Mouse (Mus musculus) liver, embryonic 14.5 days (tissue): ENCODE measurements around the gene Cyp1b1. TPM values are rescaled to one million over a fixed set of nuclear protein-coding genes. Genes with fewer than 3 reads are reported as not detected.

Source experiments
- ATAC-seq: fragments of 200-750 bp; cut with Nextera tagmentation; 2 replicates; pipeline ENCODE4 v1.8.0; 2017; ENCODE audit warnings: moderate number of reproducible peaks, mild to moderate bottlenecking, moderate library complexity; ENCODE audit not compliant: insufficient read depth
- DNase-seq, 3 experiments: peaks; one replicate each; pipeline ENCODE4 v3.0.0-alpha.2; 2012 to 2013; ENCODE audit warnings: low read depth in 3 of 3, low spot score in 3 of 3
- H3K27ac ChIP-seq: fragments of 300-500 bp; sonication (generic); 2 replicates; pipeline ENCODE4 v1.5.1; 2014; ENCODE audit warnings: moderate library complexity, mild to moderate bottlenecking, control low read depth, inconsistent platforms
- H3K27me3 ChIP-seq: fragments of 300-500 bp; sonication (generic); 2 replicates; pipeline ENCODE4 v1.6.1; 2014; ENCODE audit warnings: mild to moderate bottlenecking, low read length, moderate library complexity; ENCODE audit not compliant: control insufficient read depth, insufficient read depth
- H3K36me3 ChIP-seq: fragments of 300-500 bp; sonication (generic); replicated peaks from 2 replicates; pipeline ENCODE4 v1.6.1; 2014; ENCODE audit warnings: low read depth; ENCODE audit not compliant: control insufficient read depth, insufficient read depth
- H3K4me1 ChIP-seq, 2 experiments: fragments of 200-500 bp in 1 of 2; fragments of 300-500 bp in 1 of 2; sonication (generic) in 1 of 2; replicated peaks; 2 replicates each; pipeline ENCODE4 v1.6.1; 2012 to 2014; ENCODE audit warnings: antibody characterized with exemption in 1 of 2, inconsistent platforms in 1 of 2, low read length in 1 of 2; ENCODE audit not compliant: control insufficient read depth in 2 of 2, insufficient read depth in 2 of 2
- H3K4me2 ChIP-seq: fragments of 300-500 bp; sonication (generic); 2 replicates; pipeline ENCODE4 v1.6.1; 2014; ENCODE audit warnings: low read depth, mild to moderate bottlenecking, control low read depth, moderate library complexity
- H3K4me3 ChIP-seq, 2 experiments: fragments of 200-500 bp in 1 of 2; fragments of 300-500 bp in 1 of 2; sonication (generic) in 1 of 2; 2 replicates each; pipeline ENCODE4 v1.5.1; 2012 to 2014; ENCODE audit warnings: low read depth in 2 of 2, low read length in 2 of 2, mild to moderate bottlenecking in 2 of 2, control low read depth in 1 of 2, inconsistent platforms in 1 of 2, moderate library complexity in 1 of 2; ENCODE audit not compliant: insufficient read depth in 1 of 2
- H3K9ac ChIP-seq: fragments of 300-500 bp; sonication (generic); replicated peaks from 2 replicates; pipeline ENCODE4 v1.6.1; 2014; ENCODE audit warnings: mild to moderate bottlenecking, control low read depth, moderate library complexity
- H3K9me3 ChIP-seq: fragments of 300-500 bp; sonication (generic); 2 replicates; pipeline ENCODE4 v1.6.1; 2016; ENCODE audit warnings: low read length, mixed read lengths; ENCODE audit not compliant: control insufficient read depth
- CTCF ChIP-seq: IDR thresholded peaks from 2 replicates; pipeline ENCODE4 v1.5.1; 2016; ENCODE audit warnings: antibody characterized with exemption, low read depth, control low read depth
- EP300 ChIP-seq: IDR thresholded peaks from 2 replicates; pipeline ENCODE4 v1.6.1; 2016; ENCODE audit warnings: antibody characterized with exemption, low read depth
- WGBS: fragments of 180-500 bp; shearing (Covaris S2); extraction: QIAGEN DNeasy Blood & Tissue Kit; methylation state at CpG from one replicate; pipeline ENCODE4 v1.1.7; 2014; ENCODE audit not compliant: insufficient replicate concordance; 5-methylcytosine and 5-hydroxymethylcytosine counted together
- polyA plus RNA-seq, 2 experiments: library from polyadenylated mRNA; depleted of rRNA in 1 of 2; stranded (reverse) in 1 of 2; unstranded in 1 of 2; fragments of >200 nt; fragmentation: Nextera tagmentation in 1 of 2; extraction: Ambion mirVana in 1 of 2; gene quantifications; 2 replicates each; pipeline versions ENCODE4 v1.2.1 to v1.2.3; 2012 to 2014

Cyp1b1 gene
- polyA plus RNA-seq, 2 experiments: 0.13 TPM

DNA sequence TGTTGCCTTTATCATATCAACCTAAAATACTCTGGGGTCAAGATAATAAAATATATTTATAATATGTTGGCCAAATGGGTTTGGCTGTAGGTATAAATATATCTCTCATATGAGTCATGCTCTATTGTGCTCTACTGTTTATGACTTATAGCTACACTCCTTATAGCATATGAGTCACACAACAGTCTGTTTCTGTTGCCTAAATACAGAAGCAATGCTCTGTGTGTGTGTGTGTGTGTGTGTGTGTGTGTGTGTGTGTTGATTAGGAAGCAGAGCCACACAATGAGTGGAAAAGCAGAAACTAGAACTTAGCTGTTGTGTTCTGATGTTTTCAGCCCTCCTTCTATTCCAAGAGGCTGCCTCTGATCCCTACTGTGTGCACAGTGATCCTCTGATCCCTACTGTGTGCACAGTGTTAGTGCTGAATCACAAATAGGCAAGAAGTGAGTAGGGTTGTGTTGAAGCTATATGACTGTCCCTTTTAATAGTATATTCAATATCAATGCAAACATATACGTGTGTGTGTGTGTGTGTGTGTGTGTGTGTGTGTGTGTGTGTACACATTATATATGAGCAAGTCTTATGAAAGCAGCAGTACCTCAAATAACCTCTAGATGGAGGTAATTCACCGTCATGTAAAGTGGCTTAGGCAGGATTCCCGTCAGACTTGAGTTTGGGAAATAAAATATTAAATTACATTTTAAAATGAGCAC, 51.3 kb downstream of the Cyp1b1 start:
- peak; percentile 17 to 30 (median 24) for DNase-seq
- H3K36me3 ChIP-seq: no peaks in the 10 kb centered on the region
- TF ChIP-seq CTCF (peak; percentile 54; the same call in 1 of the 2 replicates), EP300 (no peak)
- H3K4me1 ChIP-seq: peaks cover 0 to 2% of the 10 kb centered on the region in 2 experiments; a peak in 1 of 4 replicates
- H3K4me3 ChIP-seq: no peak overlapping the region
- no peak overlapping the region for H3K9ac ChIP-seq
- H3K27me3 ChIP-seq: no peaks in the 10 kb centered on the region
- no peak for ATAC-seq
- 20% methylated on average over 3 of the region's 3 CpGs for WGBS
- no peaks in the 10 kb centered on the region for H3K9me3 ChIP-seq
- H3K4me2 ChIP-seq: no peak overlapping the region
- H3K27ac ChIP-seq: no peak overlapping the region

DNA sequence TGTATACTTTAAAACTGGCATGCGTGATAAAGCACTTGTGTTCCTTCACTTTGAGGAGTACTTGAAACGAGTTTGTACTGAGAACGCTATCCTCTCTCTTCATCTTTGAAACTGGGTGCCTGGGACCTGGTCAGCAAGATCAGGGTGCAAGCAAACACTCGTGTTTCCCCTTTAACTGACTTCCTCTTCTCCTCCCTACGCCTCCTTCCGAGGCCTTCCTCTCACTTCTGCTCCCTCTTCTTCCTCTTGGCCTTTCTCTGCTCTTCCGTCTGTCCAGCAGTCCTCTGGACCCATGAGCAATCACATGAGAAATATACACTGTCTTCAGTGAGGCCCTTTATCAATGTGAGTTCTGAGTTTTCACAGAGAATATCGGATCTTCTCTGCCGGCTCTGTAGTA, 53.0 kb downstream of the Cyp1b1 start:
- peaks cover 0 to 2% of the 10 kb centered on the region in 2 experiments; a peak in 1 of 4 replicates for H3K4me1 ChIP-seq
- 58% methylated on average over 9 of the region's 9 CpGs for WGBS
- no peak overlapping the region for H3K27ac ChIP-seq
- no peak overlapping the region for H3K9ac ChIP-seq
- no peak overlapping the region for H3K4me3 ChIP-seq
- DNase-seq (no peak), ATAC-seq (no peak)
- no peaks in the 10 kb centered on the region for H3K27me3 ChIP-seq
- no peaks in the 10 kb centered on the region for H3K9me3 ChIP-seq
- H3K4me2 ChIP-seq: no peak overlapping the region
- TF ChIP-seq CTCF: no peak
- TF ChIP-seq EP300: no peak
- no peaks in the 10 kb centered on the region for H3K36me3 ChIP-seq

DNA sequence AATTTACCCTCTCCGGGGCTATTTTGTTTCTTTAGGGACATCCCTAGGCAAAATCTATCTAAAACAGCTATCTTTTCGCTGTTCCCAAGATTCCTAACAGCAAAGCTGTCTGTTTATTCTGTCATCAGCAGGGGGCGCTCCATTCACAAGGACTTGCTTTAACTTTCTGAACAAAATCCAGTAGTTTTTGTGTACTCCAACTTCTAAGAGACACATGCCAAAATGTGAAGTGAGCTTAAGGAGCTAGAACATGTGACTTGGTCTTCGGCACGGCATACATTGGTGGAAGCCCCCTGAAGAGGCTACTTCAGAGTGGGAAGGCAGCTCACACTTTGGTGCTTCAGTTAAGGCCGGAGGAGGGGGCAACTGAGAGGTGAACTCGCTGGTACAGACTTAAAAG, 53.5 kb downstream of the Cyp1b1 start:
- peaks cover 0 to 2% of the 10 kb centered on the region in 2 experiments; a peak in 1 of 4 replicates for H3K4me1 ChIP-seq
- H3K4me3 ChIP-seq: no peak overlapping the region
- H3K36me3 ChIP-seq: no peaks in the 10 kb centered on the region
- no peak overlapping the region for H3K27ac ChIP-seq
- ATAC-seq (no peak), DNase-seq (peak; percentile 11 to 28 (median 27))
- no peak overlapping the region for H3K9ac ChIP-seq
- H3K27me3 ChIP-seq: no peaks in the 10 kb centered on the region
- TF ChIP-seq CTCF: peak; percentile 62
- TF ChIP-seq EP300: no peak
- H3K4me2 ChIP-seq: no peak overlapping the region
- 38% methylated on average over 7 of the region's 7 CpGs for WGBS
- H3K9me3 ChIP-seq: no peaks in the 10 kb centered on the region

DNA sequence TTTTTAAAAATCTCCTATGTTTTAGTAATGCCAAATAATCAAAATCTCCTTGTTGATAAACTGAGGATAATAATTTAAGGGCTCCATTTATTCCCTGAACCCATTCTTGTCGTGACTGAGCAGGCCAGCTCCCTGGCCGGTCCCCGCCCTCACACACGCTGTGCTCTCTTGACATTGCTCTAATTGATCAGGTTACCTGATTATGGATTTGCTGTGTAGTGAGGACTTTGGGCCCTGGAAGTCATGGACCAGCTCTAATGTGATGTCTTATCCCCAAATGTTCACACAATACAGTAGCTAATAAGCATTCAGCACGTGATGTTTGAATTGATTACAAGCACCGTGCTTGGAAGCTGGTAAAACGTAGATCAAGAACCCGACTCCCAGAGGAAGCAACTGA, 56.0 kb downstream of the Cyp1b1 start:
- DNase-seq (no peak), ATAC-seq (no peak)
- no peak overlapping the region for H3K9ac ChIP-seq
- H3K36me3 ChIP-seq: no peaks in the 10 kb centered on the region
- H3K4me3 ChIP-seq: no peak overlapping the region
- peaks cover 0 to 2% of the 10 kb centered on the region in 2 experiments; a peak in 1 of 4 replicates for H3K4me1 ChIP-seq
- no peak for TF ChIP-seq CTCF
- no peak for TF ChIP-seq EP300
- no peak overlapping the region for H3K27ac ChIP-seq
- no peaks in the 10 kb centered on the region for H3K27me3 ChIP-seq
- H3K9me3 ChIP-seq: no peaks in the 10 kb centered on the region
- 68% methylated on average over 8 of the region's 8 CpGs for WGBS
- no peak overlapping the region for H3K4me2 ChIP-seq

DNA sequence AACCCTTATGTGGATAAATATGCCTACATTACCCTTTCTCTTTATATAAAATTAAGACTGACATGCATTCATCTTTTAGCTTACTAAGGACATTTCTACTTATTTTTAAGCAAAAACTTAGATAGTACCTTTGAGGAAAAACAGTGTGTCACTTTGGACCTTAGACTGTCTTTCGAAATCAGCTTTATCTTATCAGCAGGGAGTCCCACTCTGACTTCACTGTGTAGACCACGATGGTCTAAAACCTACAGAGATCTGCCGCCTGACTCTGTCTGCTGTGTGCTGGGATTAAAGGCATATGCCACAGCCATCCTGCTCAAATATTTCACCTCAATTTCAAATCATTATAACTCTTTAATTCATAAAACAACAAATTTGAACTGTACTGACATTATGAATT, 56.4 kb downstream of the Cyp1b1 start:
- H3K36me3 ChIP-seq: no peaks in the 10 kb centered on the region
- H3K9ac ChIP-seq: no peak overlapping the region
- WGBS: 18% methylated on average over 3 of the region's 3 CpGs
- no peak overlapping the region for H3K4me3 ChIP-seq
- peaks cover 0 to 2% of the 10 kb centered on the region in 2 experiments; a peak in 1 of 4 replicates for H3K4me1 ChIP-seq
- no peak overlapping the region for H3K27ac ChIP-seq
- no peaks in the 10 kb centered on the region for H3K27me3 ChIP-seq
- DNase-seq (no peak), ATAC-seq (0 out of 2 replicates have a peak, but pooled peaks have one; percentile 39)
- H3K4me2 ChIP-seq: no peak overlapping the region
- no peaks in the 10 kb centered on the region for H3K9me3 ChIP-seq
- TF ChIP-seq EP300: no peak
- no peak for TF ChIP-seq CTCF
